Mouse (Mus musculus): ENCODE results near the gene Spaca3. TPM values are rescaled to one million over a fixed set of nuclear protein-coding genes. Genes with fewer than 3 reads are reported as not detected.

Spaca3 gene
- total RNA-seq, 2 experiments from 2014 or later: not detected

DNA sequence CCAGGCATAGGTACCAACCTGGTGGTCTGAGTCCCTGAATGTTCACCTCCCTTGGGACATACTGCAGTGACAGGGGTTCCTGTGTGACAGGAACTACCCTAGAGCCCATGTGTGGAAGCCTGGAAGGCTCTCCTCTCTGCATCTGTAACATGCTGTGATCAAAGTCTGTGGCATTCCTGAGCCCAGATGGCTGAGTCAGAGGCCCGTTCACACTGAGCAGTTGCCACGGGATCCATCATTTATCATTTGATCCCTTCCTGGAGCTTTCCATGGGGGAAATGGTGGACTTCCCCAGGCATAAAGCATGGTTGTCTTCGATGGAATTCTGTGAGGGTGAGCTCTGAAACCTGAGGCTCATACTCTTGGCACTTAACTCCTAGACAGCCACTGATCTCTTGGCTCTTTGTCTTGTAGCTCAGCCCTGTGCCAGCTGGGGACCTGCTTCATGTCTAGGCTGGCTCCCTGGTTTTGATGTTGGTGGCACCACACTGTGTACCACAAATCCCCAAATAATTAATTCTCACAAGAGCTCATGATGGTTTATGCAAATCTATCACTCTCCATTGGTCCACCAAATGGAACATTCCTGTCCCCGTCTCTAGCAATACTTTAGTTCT is 55.4 kb downstream of the Spaca3 start:
- no peak for ATAC-seq (replicated peaks; ENCODE audit: low FRiP score, low TSS enrichment, poor library complexity, severe bottlenecking)

Other genes starting within 250 kb of the Spaca3 start
- 58.6 and 71.5 TPM in 2 replicates for gene Myo1d, start 78.3 kb upstream of the Spaca3 start, total RNA-seq (2014; fragmentation: Nextera tagmentation)
- gene Myo1d, start 78.3 kb upstream of the Spaca3 start, total RNA-seq (2017): 15.3 and 23.4 TPM in 2 replicates
- 8.9 and 11.2 TPM in 2 replicates for gene Tmem98, start 48.2 kb upstream of the Spaca3 start, total RNA-seq (2014; fragmentation: Nextera tagmentation)
- 2.1 and 4.2 TPM in 2 replicates for gene Tmem98, start 48.2 kb upstream of the Spaca3 start, total RNA-seq (2017)